In genomic region chr8:125066913-125067595, GRCm38 (mm10) we compare ENCODE assay signal across 8 mouse cellular contexts. TPM values are rescaled to one million over a fixed set of nuclear protein-coding genes. Genes with fewer than 3 reads are reported as not detected.
DNase-seq lines count a peak whose midpoint lies in the region; ATAC-seq lines count a peak whose summit lies in the region.

No protein-coding gene starts in this region.

- no peak overlapping the region for H3K9ac ChIP-seq in forebrain, embryonic 12.5 days
- H3K9ac ChIP-seq in intestine, embryonic 16.5 days (ENCODE audit: low read depth, low read length), result peak overlapping the region; percentile 44; the same call in 1 of the 2 replicates

- no peaks in the 10 kb centered on the region for H3K36me3 ChIP-seq in forebrain, embryonic 10.5 days (replicated peaks)
- H3K36me3 ChIP-seq in forebrain, embryonic 12.5 days (replicated peaks), result no peaks in the 10 kb centered on the region
- H3K36me3 ChIP-seq in intestine, embryonic 16.5 days (ENCODE audit: control insufficient read depth, insufficient read depth, low read length), result no peaks in the 10 kb centered on the region

- peaks cover 15% of the 10 kb centered on the region for H3K4me1 ChIP-seq in forebrain, embryonic 10.5 days
- H3K4me1 ChIP-seq in forebrain, embryonic 12.5 days, result 0 out of 2 replicates have a peak, but pooled peaks cover 3% of the 10 kb centered on the region
- no peaks in the 10 kb centered on the region for H3K4me1 ChIP-seq in intestine, embryonic 16.5 days (ENCODE audit: control insufficient read depth, insufficient read depth, low read length)

- no peak overlapping the region for H3K4me3 ChIP-seq in forebrain, embryonic 10.5 days
- H3K4me3 ChIP-seq in forebrain, embryonic 12.5 days (replicated peaks), result no peak overlapping the region
- H3K4me3 ChIP-seq in intestine, embryonic 16.5 days (ENCODE audit: low read length), result no peak overlapping the region

- H3K4me2 ChIP-seq in forebrain, embryonic 12.5 days, result no peak overlapping the region
- H3K4me2 ChIP-seq in intestine, embryonic 16.5 days (ENCODE audit: low read depth, low read length), result no peak overlapping the region

- intact Hi-C loops in left cerebral cortex, postnatal 25 days (cut with DNase I), result loop anchor here (5.0 to 10.0 kb wide), 2 partner anchors 100 to 798 kb away; no protein-coding TSS in a partner anchor

- ATAC-seq in forebrain, embryonic 12.5 days (ENCODE audit: low FRiP score), result no peak
- ATAC-seq in granulocyte monocyte progenitor cell, adult 5-6 weeks (replicated peaks; ENCODE audit: poor library complexity, severe bottlenecking), result peak; percentile 79
- ATAC-seq in intestine, embryonic 16.5 days, result peak; percentile 74
- peak; percentile 83 for ATAC-seq in megakaryocyte progenitor cell, adult 5-6 weeks (replicated peaks; ENCODE audit: poor library complexity)

- WGBS in forebrain, embryonic 10.5 days, result 39% methylated on average over 12 of the region's 12 CpGs
- WGBS in forebrain, embryonic 12.5 days, result 36% methylated on average over 12 of the region's 12 CpGs
- 36% methylated on average over 12 of the region's 12 CpGs for WGBS in intestine, embryonic 16.5 days

- no peaks in the 10 kb centered on the region for H3K27me3 ChIP-seq in forebrain, embryonic 10.5 days (ENCODE audit: poor library complexity, severe bottlenecking)
- 0 out of 2 replicates have a peak, but pooled peaks cover 3% of the 10 kb centered on the region for H3K27me3 ChIP-seq in forebrain, embryonic 12.5 days
- H3K27me3 ChIP-seq in intestine, embryonic 16.5 days (replicated peaks; ENCODE audit: control insufficient read depth, insufficient read depth, low read length), result no peaks in the 10 kb centered on the region

- H3K27ac ChIP-seq in forebrain, embryonic 10.5 days, result peak overlapping the region; percentile 63; the same call in 1 of the 2 replicates
- no peak overlapping the region for H3K27ac ChIP-seq in forebrain, embryonic 12.5 days
- peak overlapping the region; percentile 75 for H3K27ac ChIP-seq in intestine, embryonic 16.5 days (ENCODE audit: low read length)

- no peaks in the 10 kb centered on the region for H3K9me3 ChIP-seq in forebrain, embryonic 10.5 days
- no peaks in the 10 kb centered on the region for H3K9me3 ChIP-seq in forebrain, embryonic 12.5 days
- no peaks in the 10 kb centered on the region for H3K9me3 ChIP-seq in intestine, embryonic 16.5 days (ENCODE audit: control insufficient read depth, low read length)

- peak; percentile 61 for DNase-seq in forebrain, embryonic 10.5 days (ENCODE audit: extremely low spot score, low spot score)
- peak; percentile 77 for DNase-seq in embryo, embryonic 10 days (ENCODE audit: low spot score)
- DNase-seq in left cerebral cortex, postnatal 25 days (ENCODE audit: low spot score in 2 of 2), result peak; percentile 69 to 82
- DNase-seq in right cerebral cortex, postnatal 4 days, result peak; percentile 44

RNA-seq across cellular contexts. Expression of gene Disc1, which starts 13.1 kb away (rescaled TPM):
- 1.3 and 1.4 TPM in 2 replicates for polyA plus RNA-seq in forebrain, embryonic 10.5 days (2016; fragmentation: Nextera tagmentation; extraction: Ambion mirVana)
- 0.63 and 2.3 TPM in 2 replicates for polyA plus RNA-seq in forebrain, embryonic 12.5 days (2016; fragmentation: Nextera tagmentation; extraction: Ambion mirVana)
- total RNA-seq in granulocyte monocyte progenitor cell, adult 5-6 weeks (2014; fragmentation: Nextera tagmentation), result 5.1 and 6.1 TPM in 2 replicates
- 1.1 and 3.0 TPM in 2 replicates for total RNA-seq in granulocyte monocyte progenitor cell, adult 5-6 weeks (2017)
- 1.5 and 1.7 TPM in 2 replicates for polyA plus RNA-seq in intestine, embryonic 16.5 days (2015; fragmentation: Nextera tagmentation; extraction: Ambion mirVana)
- total RNA-seq in left cerebral cortex, postnatal 25 days (2021), result 1 to 10 TPM; 2.5 to 3.1 TPM
- 1.0 and 1.2 TPM in 2 replicates for total RNA-seq in megakaryocyte progenitor cell, adult 5-6 weeks (2015)
- total RNA-seq in megakaryocyte progenitor cell, adult 5-6 weeks (2017), result 1.1 and 1.4 TPM in 2 replicates

RNA-seq across cellular contexts. Expression of gene Tsnax, which starts 54.3 kb away (rescaled TPM):
- 125 and 133 TPM in 2 replicates for polyA plus RNA-seq in forebrain, embryonic 10.5 days (2016; fragmentation: Nextera tagmentation; extraction: Ambion mirVana)
- 122 and 134 TPM in 2 replicates for polyA plus RNA-seq in forebrain, embryonic 12.5 days (2016; fragmentation: Nextera tagmentation; extraction: Ambion mirVana)
- total RNA-seq in granulocyte monocyte progenitor cell, adult 5-6 weeks (2014; fragmentation: Nextera tagmentation), result 53.0 and 56.1 TPM in 2 replicates
- total RNA-seq in granulocyte monocyte progenitor cell, adult 5-6 weeks (2017), result 72.8 and 77.1 TPM in 2 replicates
- 98.2 and 106 TPM in 2 replicates for polyA plus RNA-seq in intestine, embryonic 16.5 days (2015; fragmentation: Nextera tagmentation; extraction: Ambion mirVana)
- total RNA-seq in left cerebral cortex, postnatal 25 days (2021), result 100 to 1,000 TPM; 167 to 171 TPM
- total RNA-seq in megakaryocyte progenitor cell, adult 5-6 weeks (2015), result 52.7 and 57.6 TPM in 2 replicates
- total RNA-seq in megakaryocyte progenitor cell, adult 5-6 weeks (2017), result 71.7 and 88.4 TPM in 2 replicates
